Mouse (Mus musculus) cerebellum, adult (tissue): ENCODE results near the gene Egfr.

Experiments used
- ATAC-seq: cut with Nextera tagmentation; 2 replicates; pipeline ENCODE4 v1.9.2; 2017; ENCODE audit warnings: mild to moderate bottlenecking, moderate library complexity, mixed read lengths; ENCODE audit not compliant: insufficient number of reproducible peaks, low FRiP score, low TSS enrichment

The Egfr gene

DNA sequence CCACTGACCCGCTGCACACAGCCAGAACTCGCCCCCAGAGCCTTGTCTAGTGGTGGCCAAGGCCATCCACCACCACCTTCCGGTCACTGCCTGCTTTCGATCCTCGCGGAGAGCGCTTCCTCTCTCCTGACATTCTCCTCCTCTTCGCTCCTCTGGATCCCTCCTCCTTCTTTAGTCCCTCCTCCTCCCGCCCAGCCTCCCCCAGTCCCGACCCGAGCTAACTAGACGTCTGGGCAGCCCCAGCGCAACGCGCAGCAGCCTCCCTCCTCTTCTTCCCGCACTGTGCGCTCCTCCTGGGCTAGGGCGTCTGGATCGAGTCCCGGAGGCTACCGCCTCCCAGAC, at the start of gene Egfr:
Gene Egfr, plus strand, starts transcription at position 197 of the 342 bp plus-strand sequence.
- peak; percentile 52; the same call in 1 of the 2 replicates for ATAC-seq

DNA sequence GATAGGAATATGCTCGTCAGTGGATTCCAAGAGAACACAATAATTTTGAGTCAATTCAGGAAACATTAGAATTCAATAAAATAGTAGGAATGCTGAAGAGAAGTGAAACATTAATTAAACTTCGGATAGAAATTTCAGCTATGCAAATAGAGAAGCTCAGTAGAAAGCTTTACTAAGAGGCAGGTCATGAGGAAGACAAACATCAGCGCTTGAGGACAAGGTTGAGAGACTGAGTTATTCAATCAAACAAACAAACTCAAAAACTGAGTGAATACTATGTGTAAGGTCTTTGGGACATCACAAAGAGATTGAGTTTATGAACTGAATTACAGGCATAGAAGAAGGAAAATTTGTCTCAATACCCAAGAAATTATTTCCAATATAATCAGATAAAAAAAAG, 48.8 kb upstream of the Egfr start:
- no peak for ATAC-seq

DNA sequence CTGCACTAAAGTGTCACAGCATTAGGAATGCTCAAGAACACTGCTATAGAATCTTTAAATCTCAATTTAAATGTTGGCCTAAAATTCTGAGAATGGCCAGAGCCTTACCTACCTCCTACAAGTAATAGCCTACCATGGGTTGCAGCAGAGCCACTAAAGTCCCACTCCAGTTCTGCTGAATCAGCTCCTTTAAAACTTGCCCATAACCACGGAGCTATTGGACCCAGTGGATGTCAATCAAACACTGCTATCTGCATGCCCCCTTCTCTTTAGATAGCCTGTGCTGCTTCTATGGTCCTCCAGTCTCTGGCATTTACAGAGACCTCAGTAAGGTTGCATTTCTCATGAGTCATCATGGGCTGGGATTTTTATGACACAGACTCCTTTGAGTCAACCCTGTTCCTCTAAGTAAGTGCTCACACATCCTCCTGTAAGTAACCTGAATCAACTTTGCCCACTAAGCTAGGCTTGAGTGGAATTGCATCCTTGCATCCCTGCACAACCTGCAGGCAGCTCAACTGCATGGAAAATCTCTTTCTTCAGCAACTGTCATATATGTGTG, 16.8 kb upstream of the Egfr start:
- ATAC-seq: no peak

DNA sequence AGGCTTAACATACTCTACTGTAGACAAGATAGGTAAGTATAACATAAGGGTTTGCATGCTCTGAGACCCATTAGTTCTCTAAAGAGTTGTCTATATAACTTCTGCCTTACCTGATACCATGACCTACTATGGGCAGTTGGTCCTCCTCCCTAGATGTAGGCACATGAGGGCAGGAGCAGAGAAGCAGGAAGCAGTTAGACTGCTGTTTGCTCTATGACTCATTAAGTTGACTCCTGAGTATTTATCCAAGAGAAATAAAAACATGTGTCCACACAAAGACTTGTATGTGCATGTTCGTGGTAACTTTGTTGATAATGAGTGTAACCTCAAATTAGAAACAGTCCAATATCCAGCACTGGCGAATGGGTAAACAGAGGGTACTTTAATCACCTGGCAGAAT, 14.7 kb upstream of the Egfr start:
- ATAC-seq: no peak

DNA sequence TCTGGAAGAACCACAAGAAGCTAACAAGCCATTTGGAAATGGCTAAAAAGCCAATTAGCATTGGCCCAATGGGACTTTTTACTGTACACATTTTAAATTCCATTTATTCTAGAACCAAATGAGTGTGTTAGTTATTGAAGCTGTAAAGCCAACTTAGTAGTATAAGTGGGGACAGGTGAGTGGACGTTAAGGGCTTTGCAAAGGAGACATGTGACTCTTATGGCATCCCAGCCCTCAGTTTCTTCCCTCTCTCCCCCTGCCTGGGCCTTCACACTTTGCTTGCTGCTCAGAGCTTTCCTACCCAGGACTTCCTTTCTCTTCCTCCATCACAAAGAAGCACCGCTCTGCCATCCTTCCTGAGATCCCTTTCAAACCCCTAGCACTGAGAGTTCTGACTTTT, 13.3 kb upstream of the Egfr start:
- no peak for ATAC-seq

DNA sequence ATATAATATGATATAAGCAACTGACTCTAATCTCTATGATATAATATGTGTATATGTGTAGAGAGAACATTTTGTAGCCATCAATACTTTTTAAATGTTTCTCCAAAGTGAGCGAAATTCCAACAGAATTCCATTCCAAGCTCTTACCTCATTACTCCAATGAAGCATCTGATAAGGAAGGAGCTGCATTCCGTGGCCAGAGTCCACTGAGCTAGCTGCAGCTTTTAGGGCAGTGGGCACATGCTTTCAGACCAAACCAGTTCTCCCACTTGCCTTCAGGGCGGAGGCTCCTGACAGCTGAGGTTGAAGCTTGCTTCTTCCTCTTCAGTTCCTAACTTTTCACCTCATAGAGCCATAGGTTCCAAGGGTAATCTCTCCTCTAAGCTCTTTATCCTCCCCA, 12.8 kb upstream of the Egfr start:
- ATAC-seq: no peak

DNA sequence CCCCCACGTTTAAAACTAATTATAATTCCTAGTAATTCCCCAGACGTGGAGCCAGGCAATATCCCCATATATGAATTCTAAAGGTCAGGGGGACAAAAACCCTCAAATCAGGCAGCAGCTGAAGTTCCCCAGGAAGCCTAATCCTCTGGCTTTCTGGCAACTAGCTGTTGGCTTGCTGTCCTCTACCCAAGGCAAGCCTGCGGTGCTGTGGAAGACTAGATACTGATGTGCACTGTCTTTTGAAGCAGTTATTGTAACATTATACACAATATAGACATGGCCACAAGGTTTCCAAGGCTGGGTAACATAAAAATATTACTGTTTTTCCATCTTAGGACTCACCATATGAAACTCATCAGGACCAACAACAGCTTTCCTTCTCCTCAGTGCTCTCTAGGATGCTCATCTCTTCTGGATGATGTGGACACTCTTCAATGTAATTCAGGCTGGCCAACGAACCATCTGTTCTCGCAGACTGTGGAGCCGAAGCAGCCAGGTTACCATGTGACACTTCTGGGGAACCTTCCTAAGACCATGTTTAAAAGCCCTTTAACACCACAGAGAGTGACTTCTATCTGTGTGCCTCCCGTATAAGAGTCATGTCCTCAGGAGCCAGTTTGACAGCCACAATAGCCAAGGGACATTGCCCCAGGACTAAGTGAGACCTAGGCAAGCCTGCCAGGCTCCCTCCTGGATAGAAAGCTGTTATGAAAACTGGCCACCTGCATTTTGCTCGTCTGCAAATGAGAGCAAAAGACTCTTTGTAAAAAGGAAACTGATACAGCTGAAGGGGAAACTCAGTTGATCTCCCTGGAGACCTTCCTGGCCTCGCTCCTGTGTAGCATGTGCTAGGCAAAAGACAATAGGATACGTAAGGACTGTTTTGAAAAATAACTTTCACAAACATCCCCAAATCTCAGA, 11.1 kb upstream of the Egfr start:
- ATAC-seq: 0 out of 2 replicates have a peak, but pooled peaks have one; percentile 26

DNA sequence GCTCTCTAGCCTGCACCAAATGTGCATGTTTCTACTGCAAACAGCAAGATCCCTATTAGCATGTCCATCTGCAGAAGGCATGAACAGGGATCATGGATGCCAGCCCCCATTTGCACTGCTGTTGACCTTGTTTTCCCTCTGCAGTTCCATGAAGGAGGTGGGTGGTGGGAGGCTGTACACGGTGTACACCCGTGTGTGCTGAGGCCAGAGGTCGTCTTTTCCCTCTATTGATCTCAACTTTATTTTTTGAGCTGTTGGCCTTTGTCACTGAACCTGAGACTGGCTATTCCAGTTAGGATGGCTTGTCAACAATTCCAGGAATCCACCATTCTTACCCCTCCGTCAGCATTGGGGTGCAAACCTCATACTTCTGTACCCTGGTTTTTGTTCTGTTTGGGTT, 9.8 kb upstream of the Egfr start:
- no peak for ATAC-seq

DNA sequence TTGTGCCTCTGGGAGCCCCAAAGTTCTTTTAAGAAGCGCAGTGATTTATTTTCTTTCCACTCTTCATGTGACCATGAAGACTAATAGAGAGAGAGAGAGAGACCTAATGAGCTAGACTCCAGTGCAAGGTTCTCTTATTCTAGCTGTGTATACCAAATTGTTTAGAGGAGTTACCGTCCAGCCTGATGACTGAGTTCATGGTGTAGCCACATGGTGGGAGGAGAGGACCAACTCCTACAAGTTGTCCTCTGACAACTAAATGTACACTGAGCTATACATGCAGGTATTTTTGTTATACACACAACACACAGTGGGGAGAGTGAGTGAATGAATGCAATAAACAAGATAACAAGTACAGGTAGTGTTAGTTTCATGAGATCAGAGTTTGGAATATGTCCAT, 9.2 kb upstream of the Egfr start:
- no peak for ATAC-seq

DNA sequence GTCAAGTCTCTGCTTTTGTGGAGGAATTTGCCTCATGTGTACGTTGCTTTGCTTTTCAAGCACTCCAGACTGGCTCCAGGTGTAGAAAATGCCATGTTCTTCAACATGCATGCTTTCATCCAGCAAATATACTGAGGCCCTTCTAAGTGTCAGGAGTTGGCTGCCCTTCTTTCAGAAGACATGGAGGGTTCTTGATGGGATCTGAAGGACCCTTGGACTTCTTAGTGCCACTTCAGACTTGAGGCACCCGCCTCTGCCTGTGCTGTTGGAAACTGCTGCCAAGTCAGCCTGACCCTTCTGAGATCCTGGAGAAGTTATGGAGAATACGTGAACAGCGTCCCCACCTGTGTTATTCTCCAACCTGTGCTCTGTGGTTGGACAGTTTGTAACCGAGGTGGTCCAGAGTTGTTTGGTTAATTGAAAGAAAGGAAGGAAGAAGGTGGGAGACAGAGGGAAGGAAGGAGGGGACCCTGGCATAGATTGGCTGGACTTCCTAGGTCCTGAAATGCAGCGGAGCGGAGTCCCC, 483 bp upstream of the Egfr start:
- no peak for ATAC-seq

DNA sequence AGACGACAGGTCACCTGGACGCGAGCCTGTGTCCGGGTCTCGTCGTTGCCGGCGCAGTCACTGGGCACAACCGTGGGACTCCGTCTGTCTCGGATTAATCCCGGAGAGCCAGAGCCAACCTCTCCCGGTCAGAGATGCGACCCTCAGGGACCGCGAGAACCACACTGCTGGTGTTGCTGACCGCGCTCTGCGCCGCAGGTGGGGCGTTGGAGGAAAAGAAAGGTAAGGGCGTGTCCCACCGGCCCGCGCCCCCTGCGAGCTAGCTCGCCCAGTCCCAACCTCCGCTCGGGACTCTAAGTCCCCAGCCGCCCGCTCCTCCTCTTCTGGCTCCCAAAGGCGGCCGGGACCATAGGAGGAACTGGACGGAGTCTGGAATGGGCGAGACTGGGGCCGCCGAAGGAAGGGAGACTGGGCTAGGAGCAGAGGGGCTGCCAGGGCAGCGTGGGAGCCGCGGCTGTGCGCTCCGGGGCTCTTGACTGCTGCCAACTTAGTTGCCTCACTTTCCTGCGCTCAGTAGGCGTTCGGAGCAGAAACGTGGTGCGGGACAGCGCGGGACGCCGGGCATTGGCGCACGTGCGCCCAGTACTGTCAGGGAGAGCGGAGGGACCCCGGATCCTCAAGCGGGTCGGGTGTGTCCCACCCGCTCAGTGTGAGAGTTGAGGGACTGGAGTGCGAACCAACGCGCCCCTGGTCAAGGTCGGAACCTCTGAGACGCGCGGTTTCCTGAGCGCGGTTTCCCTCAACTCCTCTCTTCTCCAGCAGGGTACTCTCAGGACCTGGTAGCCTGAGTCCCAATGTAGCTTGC, 548 bp downstream of the Egfr start:
- ATAC-seq: peak; percentile 26; the same call in 1 of the 2 replicates

DNA sequence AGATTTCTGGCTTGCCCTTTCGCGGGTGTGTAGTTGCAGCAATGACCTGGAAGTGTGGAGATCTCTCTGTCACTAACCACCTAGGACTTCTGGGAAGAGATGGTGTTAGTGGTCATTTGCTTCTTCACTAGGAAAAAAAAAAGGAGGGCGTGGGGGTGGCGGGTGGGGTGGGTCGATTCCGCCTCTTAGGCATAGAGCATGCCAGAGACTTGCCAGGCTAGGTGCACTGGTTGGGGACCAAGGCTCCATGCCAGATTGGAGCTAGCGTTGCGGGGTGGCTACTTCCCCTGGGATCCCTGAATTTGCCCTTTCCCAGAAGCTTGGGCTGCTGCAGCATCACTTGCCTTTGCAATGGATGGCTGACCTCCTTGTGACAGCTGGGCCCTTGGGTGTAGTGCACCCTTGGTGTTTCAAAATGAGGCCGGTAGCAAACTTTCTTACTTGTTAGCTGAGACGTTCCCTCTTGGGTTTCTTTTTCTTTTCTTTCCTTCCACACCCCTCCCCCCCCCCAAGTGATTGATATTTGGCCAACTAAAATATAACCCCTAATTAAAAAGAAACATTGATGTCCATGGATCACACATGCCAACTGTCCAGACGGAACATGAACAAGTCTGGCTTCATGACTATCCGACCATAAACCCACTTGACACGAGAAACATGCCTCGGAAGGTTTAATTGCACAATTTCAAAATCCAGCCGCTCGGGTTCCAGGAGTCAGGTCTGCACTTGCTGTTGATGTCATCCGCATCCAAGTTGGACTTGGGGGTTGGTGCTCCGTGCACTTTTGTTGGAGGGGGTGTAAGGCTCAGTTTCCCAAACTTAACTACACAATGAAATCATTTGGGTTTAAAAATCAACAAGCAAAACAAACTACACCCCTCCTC, 1.4 kb downstream of the Egfr start:
- ATAC-seq: no peak

DNA sequence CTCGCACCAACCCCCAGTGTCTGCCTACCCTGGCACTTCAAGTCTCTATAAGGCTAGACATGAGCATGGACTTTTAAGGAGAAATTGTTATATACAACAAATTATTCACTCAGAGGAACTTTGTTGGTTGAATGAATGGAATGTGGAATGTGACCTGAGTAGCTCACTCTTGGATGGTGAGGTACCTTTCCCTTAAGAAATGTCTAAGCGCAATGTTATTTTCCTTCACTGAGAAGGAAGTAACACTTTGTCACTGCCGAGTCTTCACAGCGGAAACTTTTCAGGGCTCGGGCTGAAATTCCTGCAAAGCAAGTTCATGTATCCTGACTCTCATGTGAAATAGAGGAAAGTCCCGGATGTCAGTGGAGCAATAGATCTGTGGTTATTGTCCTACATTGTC, 7.9 kb downstream of the Egfr start:
- ATAC-seq: no peak

DNA sequence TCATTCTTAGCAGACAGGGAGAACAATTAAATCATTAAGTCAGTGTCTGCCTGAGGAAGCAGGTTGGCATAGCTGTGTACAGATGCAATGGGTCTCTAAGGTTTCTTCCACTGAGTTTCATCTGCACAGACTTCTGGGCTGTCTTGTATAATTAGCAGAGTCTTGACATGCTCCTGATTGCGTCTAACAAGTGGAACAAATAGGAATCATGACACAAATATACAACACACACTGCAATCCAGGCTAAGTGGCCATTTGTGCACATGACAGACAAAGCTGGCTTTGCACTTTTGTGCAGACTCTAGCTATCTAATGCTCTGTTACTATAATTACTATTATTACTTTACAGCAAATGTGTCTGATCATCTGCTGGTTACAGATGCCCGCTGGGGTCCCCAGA, 9.2 kb downstream of the Egfr start:
- no peak for ATAC-seq

DNA sequence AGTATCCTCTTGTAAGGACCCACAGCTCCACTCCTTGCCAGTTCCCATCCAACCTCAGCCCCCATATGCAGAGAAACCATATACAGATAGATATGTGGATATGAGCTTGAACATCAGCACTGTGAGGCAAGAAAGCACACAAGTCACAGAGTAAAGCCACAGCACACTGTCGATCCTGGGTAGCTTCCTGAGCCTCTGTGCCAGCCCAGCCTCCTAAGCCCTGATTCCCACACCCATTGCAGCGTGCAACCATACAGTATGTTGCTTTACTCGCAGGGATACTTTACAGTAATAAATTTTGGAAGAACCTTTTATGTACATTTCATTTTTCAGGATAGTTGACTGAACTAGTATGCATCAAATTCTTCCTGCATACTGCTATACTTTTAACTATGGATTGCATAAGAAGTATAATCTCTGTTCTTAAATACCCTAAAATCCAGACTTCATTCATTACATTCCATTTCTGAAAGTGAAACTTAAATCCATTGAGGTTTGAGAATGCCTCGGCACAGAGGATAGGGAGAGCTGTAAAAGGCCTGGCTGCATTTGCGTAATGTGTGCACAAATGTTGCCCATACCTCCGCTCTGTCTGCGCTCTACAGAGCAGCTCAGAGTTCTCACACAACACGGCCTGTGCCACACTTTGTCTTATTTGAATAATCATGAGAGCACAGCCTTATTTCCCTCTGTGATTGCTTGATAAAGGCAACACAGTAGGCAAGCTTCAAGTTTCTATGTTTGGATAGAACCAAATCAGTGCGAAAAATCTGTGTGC, 14.2 kb downstream of the Egfr start:
- ATAC-seq: no peak

DNA sequence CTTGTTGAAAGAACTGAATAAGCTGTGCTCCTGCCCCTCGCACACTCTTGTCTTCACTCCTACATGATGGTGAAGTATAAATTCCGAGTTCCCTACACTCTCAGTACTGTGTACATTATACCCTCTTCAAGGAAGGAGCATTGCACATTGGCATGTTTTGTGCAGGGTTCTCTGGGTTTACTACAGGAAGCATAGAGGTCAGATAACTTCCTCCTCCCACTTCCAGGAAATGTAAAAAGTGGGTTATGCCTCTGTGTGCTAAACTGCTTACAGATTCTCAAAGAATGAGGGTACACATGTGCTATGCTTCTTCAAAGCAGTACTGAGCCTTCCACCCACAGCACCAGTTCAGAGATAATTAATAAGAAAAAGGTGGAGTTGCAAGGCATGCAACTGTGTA, 16.0 kb downstream of the Egfr start:
- no peak for ATAC-seq

DNA sequence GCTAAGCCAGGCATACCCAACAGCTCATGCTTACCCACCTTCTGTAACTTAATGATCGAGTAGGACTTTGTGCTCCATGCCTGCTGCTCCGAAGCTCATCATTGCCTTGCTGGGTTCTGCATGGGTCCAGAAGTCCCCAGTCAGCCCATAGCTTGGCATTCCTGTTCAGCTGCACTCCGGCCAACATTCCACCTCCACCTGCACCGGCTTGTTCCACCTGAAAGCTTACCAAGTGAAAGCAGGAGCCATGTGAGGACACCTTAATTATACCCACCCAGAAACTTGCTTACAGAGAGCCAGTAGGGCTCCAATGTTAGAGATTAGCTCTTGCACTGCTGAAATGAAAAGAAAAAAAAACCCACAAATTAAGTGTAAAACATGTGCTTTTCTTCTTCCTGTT, 17.3 kb downstream of the Egfr start:
- no peak for ATAC-seq

DNA sequence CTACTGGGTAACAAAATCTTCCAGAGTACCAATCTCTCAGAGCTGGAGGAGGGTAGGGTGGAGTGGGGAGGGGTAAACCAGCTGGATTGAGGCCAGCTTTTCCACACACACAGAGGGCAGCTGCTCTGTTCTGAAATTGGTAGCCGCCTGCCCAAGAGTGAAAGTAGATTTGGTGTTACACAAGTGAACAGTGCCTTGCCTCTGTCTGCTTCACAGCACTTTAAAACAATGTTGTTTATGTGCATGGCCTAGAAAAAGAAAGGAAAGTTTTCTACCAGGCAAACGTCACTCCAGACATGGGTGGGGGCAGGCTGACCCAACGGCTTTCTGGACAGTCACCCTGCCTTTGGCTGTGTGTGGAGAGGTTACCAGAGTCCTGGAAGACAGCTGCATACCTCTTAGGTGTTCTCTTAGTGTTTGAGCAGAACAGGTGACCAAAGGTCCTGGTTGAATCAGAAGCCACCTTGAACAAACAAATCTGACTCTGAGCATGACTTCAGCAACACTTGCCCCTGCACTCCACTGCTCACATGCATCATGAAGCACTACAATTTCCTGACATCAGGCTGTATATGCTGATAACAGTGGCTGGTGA, 17.8 kb downstream of the Egfr start:
- no peak for ATAC-seq

DNA sequence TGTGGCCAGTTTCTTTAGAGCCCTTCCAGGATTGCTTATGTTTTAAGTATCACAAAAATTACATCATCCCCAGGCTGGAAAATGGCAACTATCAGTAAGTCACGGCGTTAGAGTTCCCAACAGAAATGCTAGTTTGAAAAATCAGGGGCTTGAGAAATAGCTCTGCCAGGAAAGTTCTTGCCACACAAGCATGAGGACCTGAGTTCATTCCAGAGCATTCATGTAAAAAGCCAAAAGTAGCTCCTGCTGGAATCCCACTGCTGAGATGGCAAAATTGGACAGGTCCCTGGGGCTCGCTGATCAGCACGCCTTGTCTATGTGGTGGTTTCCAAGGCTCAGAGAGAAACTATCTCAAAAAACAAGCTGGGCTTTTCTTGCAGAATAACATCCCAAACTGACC, 19.0 kb downstream of the Egfr start:
- ATAC-seq: no peak
